Mouse (Mus musculus): Measurements from ENCODE around the gene Dars. TPM values are rescaled to one million over a fixed set of nuclear protein-coding genes. Genes with fewer than 3 reads are reported as not detected.
"Not testable (repeated sequence)": the region's sequence is repeated elsewhere in the genome, so short reads cannot be mapped to it uniquely, and the experiment has no call there.

Gene Dars
- polyA plus RNA-seq, 1 experiment from 2014 or later: 174 TPM

GRCm38 (mm10) chr1:128328218-128328617, 89.0 kb downstream of the Dars start, which contains the start of gene Lct:
Lct (minus strand) TSS chr1:128328318.
- Histone ChIP-seq H3K4me3 (no peak within 1 kb of the TSS), H3K27me3 (no peaks in the 10 kb centered on the region), H3K4me2 (replicated peaks) (no peak within 1 kb of the TSS), H3K9me3 (no peaks in the 10 kb centered on the region), H3K9ac (replicated peaks) (no peak within 1 kb of the TSS), H3K27ac (replicated peaks) (no peak within 1 kb of the TSS), H3K36me3 (peaks cover 43% of the 10 kb centered on the region), H3K4me1 (no peaks in the 10 kb centered on the region)
- ATAC-seq (ENCODE audit: low FRiP score, low read depth): no peak
- 83% methylated on average over 3 of the region's 3 CpGs for WGBS

GRCm38 (mm10) chr1:128327165-128327564, 90.0 kb downstream of the Dars start:
- H3K9me3 ChIP-seq: no peaks in the 10 kb centered on the region
- no peaks in the 10 kb centered on the region for H3K27me3 ChIP-seq
- no peak overlapping the region for H3K4me3 ChIP-seq
- no peak overlapping the region for H3K4me2 ChIP-seq (replicated peaks)
- no peak for ATAC-seq (ENCODE audit: low FRiP score, low read depth)
- H3K4me1 ChIP-seq: no peaks in the 10 kb centered on the region
- WGBS: 85% methylated on average over 1 of the region's 1 CpGs
- no peak overlapping the region for H3K27ac ChIP-seq (replicated peaks)
- H3K36me3 ChIP-seq: peaks cover 32% of the 10 kb centered on the region
- no peak overlapping the region for H3K9ac ChIP-seq (replicated peaks)

GRCm38 (mm10) chr1:128324776-128325175, 92.4 kb downstream of the Dars start:
- Histone ChIP-seq H3K9me3 (no peaks in the 10 kb centered on the region), H3K4me1 (no peaks in the 10 kb centered on the region), H3K27ac (replicated peaks) (no peak overlapping the region), H3K9ac (replicated peaks) (no peak overlapping the region), H3K4me2 (replicated peaks) (no peak overlapping the region), H3K4me3 (no peak overlapping the region), H3K36me3 (peaks cover 14% of the 10 kb centered on the region), H3K27me3 (no peaks in the 10 kb centered on the region)
- 88% methylated on average over 2 of the region's 2 CpGs for WGBS
- no peak for ATAC-seq (ENCODE audit: low FRiP score, low read depth)

DNA sequence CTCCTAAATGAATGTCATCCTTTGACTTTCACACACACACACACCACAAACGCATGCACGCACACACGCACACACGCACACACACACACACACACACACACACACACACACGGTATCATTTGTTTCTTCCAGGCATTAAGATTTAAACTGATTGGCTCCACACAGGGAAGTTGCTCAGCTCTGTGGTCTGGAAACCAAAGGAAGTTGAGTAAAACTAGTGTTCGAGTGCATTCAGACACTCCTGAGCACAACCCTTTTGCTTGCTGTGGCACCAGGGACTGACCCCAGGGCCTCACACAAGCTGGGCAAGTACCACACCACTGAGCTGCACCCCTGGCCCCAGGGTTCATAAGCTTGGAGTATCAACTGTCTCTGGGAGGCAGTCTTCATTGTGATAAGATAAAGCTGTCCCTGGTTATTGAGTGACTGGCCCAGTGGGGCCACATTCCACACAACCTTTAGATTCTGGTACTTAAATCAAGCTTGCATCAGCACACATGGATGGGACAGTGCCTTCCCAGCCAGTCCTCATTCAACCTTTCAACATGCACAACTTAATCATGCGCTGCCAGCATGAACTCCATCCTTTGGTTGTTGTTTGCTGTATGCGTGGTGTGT, 94.0 kb downstream of the Dars start:
- no peak overlapping the region for H3K4me2 ChIP-seq (replicated peaks)
- H3K4me3 ChIP-seq: no peak overlapping the region
- H3K4me1 ChIP-seq: no peaks in the 10 kb centered on the region
- 93% methylated on average over 8 of the region's 8 CpGs for WGBS
- H3K36me3 ChIP-seq: peaks cover 14% of the 10 kb centered on the region
- no peak overlapping the region for H3K9ac ChIP-seq (replicated peaks)
- no peak overlapping the region for H3K27ac ChIP-seq (replicated peaks)
- no peak for ATAC-seq (ENCODE audit: low FRiP score, low read depth)
- H3K9me3 ChIP-seq: no peaks in the 10 kb centered on the region
- H3K27me3 ChIP-seq: no peaks in the 10 kb centered on the region

- not testable (repeated sequence) for H3K9ac ChIP-seq (replicated peaks); H3K4me1 ChIP-seq; H3K9me3 ChIP-seq; H3K27me3 ChIP-seq; H3K4me2 ChIP-seq (replicated peaks); H3K36me3 ChIP-seq; ATAC-seq (ENCODE audit: low FRiP score, low read depth); H3K4me3 ChIP-seq; H3K27ac ChIP-seq (replicated peaks)
- WGBS: 94% methylated on average over 6 of the region's 6 CpGs
These were observed 97.9 kb downstream of the Dars start for GRCm38 (mm10) chr1:128319266-128319665.

DNA sequence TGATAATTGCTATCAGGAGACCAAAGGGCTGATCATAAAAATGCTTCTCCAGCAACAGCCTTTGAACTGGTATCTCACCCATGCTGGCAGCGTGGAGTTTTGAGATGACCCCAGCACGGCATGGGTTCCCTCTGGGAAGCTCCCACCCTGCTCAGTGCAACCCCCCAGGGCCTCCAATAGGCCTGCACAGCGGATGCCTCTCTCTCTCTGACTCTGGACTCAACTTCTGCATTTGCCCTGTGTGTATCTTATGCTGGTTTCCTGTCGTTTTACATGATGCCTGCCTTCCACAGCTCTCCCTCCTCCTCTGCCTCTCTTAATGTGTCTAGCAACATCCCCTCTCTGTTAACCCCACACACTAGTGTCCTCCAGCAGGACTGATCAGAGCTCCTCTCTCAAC, 102.5 kb downstream of the Dars start:
- H3K4me1 ChIP-seq: no peaks in the 10 kb centered on the region
- H3K36me3 ChIP-seq: no peaks in the 10 kb centered on the region
- H3K27me3 ChIP-seq: no peaks in the 10 kb centered on the region
- no peak overlapping the region for H3K9ac ChIP-seq (replicated peaks)
- no peak overlapping the region for H3K4me2 ChIP-seq (replicated peaks)
- H3K9me3 ChIP-seq: no peaks in the 10 kb centered on the region
- H3K27ac ChIP-seq (replicated peaks): no peak overlapping the region
- WGBS: 79% methylated on average over 4 of the region's 4 CpGs
- ATAC-seq (ENCODE audit: low FRiP score, low read depth): no peak
- no peak overlapping the region for H3K4me3 ChIP-seq

Other genes with a start within 250 kb of the Dars start
- gene Ubxn4, start 173.4 kb downstream of the Dars start, polyA plus RNA-seq (2016; fragmentation: Nextera tagmentation; extraction: Ambion mirVana): 76.9 and 83.3 TPM in 2 replicates
- gene Lct, start 89.0 kb downstream of the Dars start, polyA plus RNA-seq (2016; fragmentation: Nextera tagmentation; extraction: Ambion mirVana): 0.06 and 0.14 TPM in 2 replicates
- gene Mcm6, start 57.7 kb downstream of the Dars start, polyA plus RNA-seq (2016; fragmentation: Nextera tagmentation; extraction: Ambion mirVana): 209 and 219 TPM in 2 replicates
- gene Cxcr4, start 174.9 kb upstream of the Dars start, polyA plus RNA-seq (2016; fragmentation: Nextera tagmentation; extraction: Ambion mirVana): 18.9 and 19.4 TPM in 2 replicates